Mouse (Mus musculus): ENCODE measurements at regions not wholly inside any gene's neighbourhood (a gene's known extent, or its start where the extent isn't known, plus 50 kb on each side); places are given as distances from the start of the nearest gene placed in this dataset.
A peak's percentile ranks its signal among the peaks of the same experiment; 100 is the strongest.
"Not testable (repeated sequence)": the region's sequence is repeated elsewhere in the genome, so short reads cannot be mapped to it uniquely, and the experiment has no call there.

GRCm38 (mm10) chr9:91122441-91123035 lies 239.7 kb upstream of the Zic4 start:
- Histone ChIP-seq H3K4me2 (no peak overlapping the region), H3K9me3 (ENCODE audit: control insufficient read depth, low read length) (no peaks in the 10 kb centered on the region), H3K27ac (ENCODE audit: low read depth, low read length) (no peak overlapping the region), H3K9ac (ENCODE audit: low read length) (no peak overlapping the region), H3K27me3 (ENCODE audit: control insufficient read depth, insufficient read depth, low read length) (no peaks in the 10 kb centered on the region), H3K36me3 (ENCODE audit: control insufficient read depth, insufficient read depth, low read length) (no peaks in the 10 kb centered on the region), H3K4me1 (ENCODE audit: control insufficient read depth, insufficient read depth, low read length) (no peaks in the 10 kb centered on the region), H3K4me3 (ENCODE audit: low read depth, low read length) (no peak overlapping the region)
- ATAC-seq (ENCODE audit: low FRiP score): no peak
- 89% methylated on average over 5 of the region's 5 CpGs for WGBS
- no peak for DNase-seq (ENCODE audit: low spot score, missing footprints)

GRCm38 (mm10) chr9:91123208-91123607 lies 239.0 kb upstream of the Zic4 start:
- DNase-seq (ENCODE audit: low spot score, missing footprints) (no peak), ATAC-seq (ENCODE audit: low FRiP score) (no peak)
- H3K36me3 ChIP-seq (ENCODE audit: control insufficient read depth, insufficient read depth, low read length): no peaks in the 10 kb centered on the region
- H3K9me3 ChIP-seq (ENCODE audit: control insufficient read depth, low read length): no peaks in the 10 kb centered on the region
- 78% methylated on average over 7 of the region's 7 CpGs for WGBS
- no peak overlapping the region for H3K9ac ChIP-seq (ENCODE audit: low read length)
- no peak overlapping the region for H3K27ac ChIP-seq (ENCODE audit: low read depth, low read length)
- no peaks in the 10 kb centered on the region for H3K4me1 ChIP-seq (ENCODE audit: control insufficient read depth, insufficient read depth, low read length)
- H3K4me3 ChIP-seq (ENCODE audit: low read depth, low read length): no peak overlapping the region
- H3K4me2 ChIP-seq: no peak overlapping the region
- H3K27me3 ChIP-seq (ENCODE audit: control insufficient read depth, insufficient read depth, low read length): no peaks in the 10 kb centered on the region

- Histone ChIP-seq H3K27me3 (ENCODE audit: control insufficient read depth, insufficient read depth, low read length) (no peaks in the 10 kb centered on the region), H3K9ac (ENCODE audit: low read length) (no peak overlapping the region), H3K27ac (ENCODE audit: low read depth, low read length) (no peak overlapping the region), H3K4me2 (no peak overlapping the region), H3K4me3 (ENCODE audit: low read depth, low read length) (no peak overlapping the region), H3K36me3 (ENCODE audit: control insufficient read depth, insufficient read depth, low read length) (no peaks in the 10 kb centered on the region), H3K4me1 (ENCODE audit: control insufficient read depth, insufficient read depth, low read length) (no peaks in the 10 kb centered on the region), H3K9me3 (ENCODE audit: control insufficient read depth, low read length) (no peaks in the 10 kb centered on the region)
- no peak for DNase-seq (ENCODE audit: low spot score, missing footprints)
- 0 out of 2 replicates have a peak, but pooled peaks have one; percentile 54 for ATAC-seq (ENCODE audit: low FRiP score)
- WGBS: 69% methylated on average over 8 of the region's 8 CpGs
These were observed 235.5 kb upstream of the Zic4 start for GRCm38 (mm10) chr9:91126630-91127245.

- H3K9me3 ChIP-seq (ENCODE audit: control insufficient read depth, low read length); H3K36me3 ChIP-seq (ENCODE audit: control insufficient read depth, insufficient read depth, low read length); H3K4me1 ChIP-seq (ENCODE audit: control insufficient read depth, insufficient read depth, low read length); ATAC-seq (ENCODE audit: low FRiP score); H3K27ac ChIP-seq (ENCODE audit: low read depth, low read length); H3K9ac ChIP-seq (ENCODE audit: low read length); H3K4me3 ChIP-seq (ENCODE audit: low read depth, low read length); DNase-seq (ENCODE audit: low spot score, missing footprints); H3K27me3 ChIP-seq (ENCODE audit: control insufficient read depth, insufficient read depth, low read length); H3K4me2 ChIP-seq: not testable (repeated sequence)
- 49% methylated on average over 2 of the region's 2 CpGs for WGBS
These were observed 233.7 kb upstream of the Zic4 start for GRCm38 (mm10) chr9:91128491-91128890.

DNA sequence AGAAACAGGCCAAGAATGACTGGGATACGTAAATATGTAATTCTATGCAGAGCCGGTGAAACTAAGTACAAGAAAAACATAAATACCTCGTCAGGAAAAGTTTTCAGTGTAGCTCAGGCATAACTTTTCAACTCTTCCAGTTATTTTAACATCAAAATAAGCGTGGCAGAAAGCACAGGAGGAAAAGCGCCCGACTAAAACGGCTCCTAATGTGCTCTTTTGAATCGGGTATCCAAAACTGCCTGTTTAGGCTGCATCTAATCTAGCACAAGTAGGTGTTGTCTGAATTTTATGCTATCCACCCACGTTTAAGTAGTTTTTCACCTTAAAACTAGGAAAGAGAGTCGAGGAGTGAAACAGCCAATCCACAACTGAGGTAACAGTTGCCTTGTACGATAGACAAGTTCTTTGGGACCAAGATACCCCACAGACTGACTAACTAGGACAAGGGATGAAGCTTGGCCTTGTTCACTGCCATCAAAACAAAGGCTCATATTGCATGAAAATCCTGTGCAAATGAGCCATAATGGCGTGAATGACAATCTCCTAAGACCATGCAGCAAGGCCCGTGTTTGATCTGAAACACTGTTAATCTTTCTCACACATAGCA lies 232.0 kb upstream of the Zic4 start:
- Histone ChIP-seq H3K27me3 (ENCODE audit: control insufficient read depth, insufficient read depth, low read length) (no peaks in the 10 kb centered on the region), H3K4me2 (no peak overlapping the region), H3K9ac (ENCODE audit: low read length) (no peak overlapping the region), H3K36me3 (ENCODE audit: control insufficient read depth, insufficient read depth, low read length) (no peaks in the 10 kb centered on the region), H3K27ac (ENCODE audit: low read depth, low read length) (no peak overlapping the region), H3K4me3 (ENCODE audit: low read depth, low read length) (no peak overlapping the region), H3K4me1 (ENCODE audit: control insufficient read depth, insufficient read depth, low read length) (no peaks in the 10 kb centered on the region), H3K9me3 (ENCODE audit: control insufficient read depth, low read length) (no peaks in the 10 kb centered on the region)
- ATAC-seq (ENCODE audit: low FRiP score) (no peak), DNase-seq (ENCODE audit: low spot score, missing footprints) (peak; percentile 79)
- 79% methylated on average over 13 of the region's 13 CpGs for WGBS

GRCm38 (mm10) chr9:91131415-91132255 lies 230.6 kb upstream of the Zic4 start:
- H3K9me3 ChIP-seq (ENCODE audit: control insufficient read depth, low read length): no peaks in the 10 kb centered on the region
- no peaks in the 10 kb centered on the region for H3K4me1 ChIP-seq (ENCODE audit: control insufficient read depth, insufficient read depth, low read length)
- H3K9ac ChIP-seq (ENCODE audit: low read length): no peak overlapping the region
- H3K4me2 ChIP-seq: no peak overlapping the region
- DNase-seq (ENCODE audit: low spot score, missing footprints) (peak; percentile 77), ATAC-seq (ENCODE audit: low FRiP score) (no peak)
- H3K4me3 ChIP-seq (ENCODE audit: low read depth, low read length): no peak overlapping the region
- H3K27me3 ChIP-seq (ENCODE audit: control insufficient read depth, insufficient read depth, low read length): no peaks in the 10 kb centered on the region
- WGBS: 62% methylated on average over 7 of the region's 7 CpGs
- no peaks in the 10 kb centered on the region for H3K36me3 ChIP-seq (ENCODE audit: control insufficient read depth, insufficient read depth, low read length)
- no peak overlapping the region for H3K27ac ChIP-seq (ENCODE audit: low read depth, low read length)

GRCm38 (mm10) chr9:91132531-91132930 lies 229.7 kb upstream of the Zic4 start:
- Histone ChIP-seq H3K9me3 (ENCODE audit: control insufficient read depth, low read length) (no peaks in the 10 kb centered on the region), H3K9ac (ENCODE audit: low read length) (no peak overlapping the region), H3K4me3 (ENCODE audit: low read depth, low read length) (no peak overlapping the region), H3K27ac (ENCODE audit: low read depth, low read length) (no peak overlapping the region), H3K36me3 (ENCODE audit: control insufficient read depth, insufficient read depth, low read length) (no peaks in the 10 kb centered on the region), H3K4me2 (no peak overlapping the region), H3K4me1 (ENCODE audit: control insufficient read depth, insufficient read depth, low read length) (no peaks in the 10 kb centered on the region), H3K27me3 (ENCODE audit: control insufficient read depth, insufficient read depth, low read length) (no peaks in the 10 kb centered on the region)
- 80% methylated on average over 1 of the region's 1 CpGs for WGBS
- DNase-seq (ENCODE audit: low spot score, missing footprints) (no peak), ATAC-seq (ENCODE audit: low FRiP score) (no peak)

GRCm38 (mm10) chr9:91133256-91133920 lies 228.8 kb upstream of the Zic4 start:
- Histone ChIP-seq H3K4me3 (ENCODE audit: low read depth, low read length) (no peak overlapping the region), H3K4me2 (no peak overlapping the region), H3K36me3 (ENCODE audit: control insufficient read depth, insufficient read depth, low read length) (no peaks in the 10 kb centered on the region), H3K27me3 (ENCODE audit: control insufficient read depth, insufficient read depth, low read length) (no peaks in the 10 kb centered on the region), H3K27ac (ENCODE audit: low read depth, low read length) (no peak overlapping the region), H3K9me3 (ENCODE audit: control insufficient read depth, low read length) (no peaks in the 10 kb centered on the region), H3K4me1 (ENCODE audit: control insufficient read depth, insufficient read depth, low read length) (no peaks in the 10 kb centered on the region), H3K9ac (ENCODE audit: low read length) (no peak overlapping the region)
- DNase-seq (ENCODE audit: low spot score, missing footprints): no peak
- no peak for ATAC-seq (ENCODE audit: low FRiP score)
- WGBS: 90% methylated on average over 3 of the region's 3 CpGs
